Mouse (Mus musculus) midbrain, embryonic 11.5 days (tissue): ENCODE results near the gene Plekhg5. TPM values are rescaled to one million over a fixed set of nuclear protein-coding genes. Genes with fewer than 3 reads are reported as not detected.

ENCODE experiments used
- ATAC-seq: fragments of 200-750 bp; cut with Nextera tagmentation; 2 replicates; pipeline ENCODE4 v1.8.0; 2017; ENCODE audit warnings: moderate TSS enrichment, moderate library complexity; ENCODE audit not compliant: low FRiP score
- DNase-seq: peaks from one replicate; pipeline ENCODE4 v3.0.0; 2015; ENCODE audit warnings: low spot score; ENCODE audit errors: missing footprints
- H3K27ac ChIP-seq: fragments of 300-500 bp; sonication (generic); 2 replicates; pipeline ENCODE4 v1.5.1; 2014; ENCODE audit warnings: low read depth, low read length
- H3K27me3 ChIP-seq: fragments of 300-500 bp; sonication (generic); 2 replicates; pipeline ENCODE4 v1.6.1; 2014; ENCODE audit warnings: mild to moderate bottlenecking, low read length, moderate library complexity, mixed read lengths; ENCODE audit not compliant: control insufficient read depth, insufficient read depth
- H3K36me3 ChIP-seq: fragments of 300-500 bp; sonication (generic); 2 replicates; pipeline ENCODE4 v1.6.1; 2014; ENCODE audit warnings: mild to moderate bottlenecking, low read length, moderate library complexity, mixed read lengths; ENCODE audit not compliant: control insufficient read depth, insufficient read depth
- H3K4me1 ChIP-seq: fragments of 300-500 bp; sonication (generic); 2 replicates; pipeline ENCODE4 v1.6.1; 2014; ENCODE audit warnings: low read length; ENCODE audit not compliant: control insufficient read depth, insufficient read depth
- H3K4me2 ChIP-seq: fragments of 300-500 bp; sonication (generic); 2 replicates; pipeline ENCODE4 v1.6.1; 2014; ENCODE audit warnings: mild to moderate bottlenecking, moderate library complexity
- H3K4me3 ChIP-seq: fragments of 300-500 bp; sonication (generic); 2 replicates; pipeline ENCODE4 v1.5.1; 2014; ENCODE audit warnings: low read depth, low read length
- H3K9ac ChIP-seq: fragments of 300-500 bp; sonication (generic); 2 replicates; pipeline ENCODE4 v1.6.1; 2014; ENCODE audit warnings: low read length
- H3K9me3 ChIP-seq: fragments of 300-500 bp; sonication (generic); 2 replicates; pipeline ENCODE4 v1.6.1; 2016; ENCODE audit warnings: low read length; ENCODE audit not compliant: control insufficient read depth
- WGBS: fragments of 180-500 bp; shearing (Covaris S2); extraction: QIAGEN DNeasy Blood & Tissue Kit; methylation state at CpG from one replicate; pipeline ENCODE4 v1.1.7; 2014; 5-methylcytosine and 5-hydroxymethylcytosine counted together
- polyA plus RNA-seq: library from polyadenylated mRNA; unstranded; fragments of >200 nt; fragmentation: Nextera tagmentation; extraction: Ambion mirVana; gene quantifications from 2 replicates; pipeline ENCODE4 v1.2.1, GENCODE M21; 2014

Plekhg5 gene
- polyA plus RNA-seq, 1 experiment from 2014 or later: 5.1 TPM

GRCm38 (mm10) chr4:152090191-152090590 is 17.9 kb downstream of the Plekhg5 start:
- no peak for DNase-seq
- H3K36me3 ChIP-seq: no peaks in the 10 kb centered on the region
- H3K4me1 ChIP-seq: peaks cover 16% of the 10 kb centered on the region
- no peaks in the 10 kb centered on the region; the same call in 1 of the 2 replicates for H3K27me3 ChIP-seq
- H3K9ac ChIP-seq: no peak overlapping the region
- H3K27ac ChIP-seq: no peak overlapping the region
- H3K4me3 ChIP-seq: no peak overlapping the region
- no peaks in the 10 kb centered on the region for H3K9me3 ChIP-seq
- no peak for ATAC-seq
- H3K4me2 ChIP-seq: no peak overlapping the region
- 83% methylated on average over 9 of the region's 9 CpGs for WGBS

GRCm38 (mm10) chr4:152092751-152093293 is 20.5 kb downstream of the Plekhg5 start:
- H3K27ac ChIP-seq: no peak overlapping the region
- no peak for DNase-seq
- no peak overlapping the region for H3K9ac ChIP-seq
- peaks cover 8% of the 10 kb centered on the region for H3K4me1 ChIP-seq
- 73% methylated on average over 8 of the region's 8 CpGs for WGBS
- H3K4me3 ChIP-seq: no peak overlapping the region
- no peak overlapping the region for H3K4me2 ChIP-seq
- no peaks in the 10 kb centered on the region for H3K9me3 ChIP-seq
- H3K36me3 ChIP-seq: no peaks in the 10 kb centered on the region
- H3K27me3 ChIP-seq: no peaks in the 10 kb centered on the region
- no peak for ATAC-seq

GRCm38 (mm10) chr4:152094233-152094632 is 21.9 kb downstream of the Plekhg5 start:
- ATAC-seq (no peak), DNase-seq (no peak)
- Histone ChIP-seq H3K4me1 (peaks cover 3% of the 10 kb centered on the region; the same call in 1 of the 2 replicates), H3K27ac (no peak overlapping the region), H3K9ac (no peak overlapping the region), H3K4me3 (no peak overlapping the region), H3K27me3 (no peaks in the 10 kb centered on the region), H3K4me2 (no peak overlapping the region), H3K36me3 (no peaks in the 10 kb centered on the region), H3K9me3 (no peaks in the 10 kb centered on the region)
- WGBS: 92% methylated on average over 12 of the region's 12 CpGs

GRCm38 (mm10) chr4:152095937-152096910 is 23.9 kb downstream of the Plekhg5 start:
- no peaks in the 10 kb centered on the region for H3K36me3 ChIP-seq
- 0 out of 2 replicates have a peak, but pooled peaks have one; percentile 17 for ATAC-seq
- no peak overlapping the region for H3K27ac ChIP-seq
- peak; percentile 96 for DNase-seq
- 24% methylated on average over 27 of the region's 27 CpGs for WGBS
- H3K4me1 ChIP-seq: peaks cover 3% of the 10 kb centered on the region; the same call in 1 of the 2 replicates
- no peak overlapping the region for H3K4me2 ChIP-seq
- no peak overlapping the region for H3K9ac ChIP-seq
- no peaks in the 10 kb centered on the region for H3K9me3 ChIP-seq
- no peaks in the 10 kb centered on the region for H3K27me3 ChIP-seq
- H3K4me3 ChIP-seq: no peak overlapping the region

- Histone ChIP-seq H3K36me3 (no peaks in the 10 kb centered on the region), H3K4me1 (peaks cover 3% of the 10 kb centered on the region; the same call in 1 of the 2 replicates), H3K9me3 (no peaks in the 10 kb centered on the region), H3K27ac (no peak overlapping the region), H3K27me3 (no peaks in the 10 kb centered on the region), H3K4me3 (no peak overlapping the region), H3K4me2 (no peak overlapping the region), H3K9ac (no peak overlapping the region)
- no peak for DNase-seq
- WGBS: 42% methylated on average over 6 of the region's 6 CpGs
- ATAC-seq: 0 out of 2 replicates have a peak, but pooled peaks have one; percentile 12
Measured at GRCm38 (mm10) chr4:152096927-152097326, 24.6 kb downstream of the Plekhg5 start.

- Histone ChIP-seq H3K36me3 (no peaks in the 10 kb centered on the region), H3K27me3 (no peaks in the 10 kb centered on the region), H3K9me3 (no peaks in the 10 kb centered on the region), H3K4me1 (peaks cover 3% of the 10 kb centered on the region; the same call in 1 of the 2 replicates), H3K4me3 (no peak overlapping the region), H3K9ac (no peak overlapping the region), H3K4me2 (no peak overlapping the region), H3K27ac (no peak overlapping the region)
- ATAC-seq (no peak; the same call in 1 of the 2 replicates), DNase-seq (no peak)
- WGBS: 22% methylated on average over 11 of the region's 11 CpGs
Measured at GRCm38 (mm10) chr4:152097911-152098799, 25.9 kb downstream of the Plekhg5 start.

- Histone ChIP-seq H3K9me3 (no peaks in the 10 kb centered on the region), H3K9ac (no peak overlapping the region), H3K27me3 (no peaks in the 10 kb centered on the region), H3K27ac (no peak overlapping the region), H3K4me3 (no peak overlapping the region), H3K36me3 (no peaks in the 10 kb centered on the region), H3K4me1 (peaks cover 3% of the 10 kb centered on the region; the same call in 1 of the 2 replicates), H3K4me2 (no peak overlapping the region)
- WGBS: 84% methylated on average over 11 of the region's 11 CpGs
- ATAC-seq (no peak), DNase-seq (no peak)
Measured at GRCm38 (mm10) chr4:152100541-152100940, 28.2 kb downstream of the Plekhg5 start.

- no peak overlapping the region for H3K4me2 ChIP-seq
- no peaks in the 10 kb centered on the region for H3K27me3 ChIP-seq
- no peak for ATAC-seq
- no peak overlapping the region for H3K27ac ChIP-seq
- 80% methylated on average over 7 of the region's 7 CpGs for WGBS
- no peak for DNase-seq
- no peaks in the 10 kb centered on the region for H3K9me3 ChIP-seq
- H3K4me3 ChIP-seq: no peak overlapping the region
- no peaks in the 10 kb centered on the region for H3K36me3 ChIP-seq
- H3K4me1 ChIP-seq: peaks cover 3% of the 10 kb centered on the region; the same call in 1 of the 2 replicates
- no peak overlapping the region for H3K9ac ChIP-seq
Measured at GRCm38 (mm10) chr4:152101081-152101653, 28.9 kb downstream of the Plekhg5 start.
